Mouse (Mus musculus): ENCODE results near the gene Fau. TPM values are rescaled to one million over a fixed set of nuclear protein-coding genes. Genes with fewer than 3 reads are reported as not detected.

Gene Fau
- total and polyA plus RNA-seq, 2 experiments from 2014 or later = 610 to 1,178 TPM

DNA sequence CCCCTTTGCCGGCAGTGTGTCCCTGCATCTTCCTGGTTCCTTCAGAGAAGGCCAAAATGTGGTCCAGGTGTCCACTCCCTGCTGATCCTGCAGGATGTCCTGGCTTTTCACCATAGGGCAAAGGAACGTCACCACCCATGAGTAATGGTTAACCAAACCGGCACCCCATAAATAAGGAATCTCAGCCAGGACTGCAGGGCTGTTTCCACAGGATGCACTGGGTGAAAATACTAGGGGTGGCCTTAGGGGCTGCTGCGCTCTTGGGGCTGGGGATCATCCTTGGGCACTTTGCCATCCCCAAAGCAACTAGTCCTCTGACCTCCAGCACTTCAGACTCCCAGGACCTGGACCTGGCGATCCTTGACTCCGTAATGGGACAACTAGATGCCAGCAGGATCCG, 47.9 kb downstream of the Fau start, which contains the start of gene Naaladl1:
Gene Naaladl1 (plus strand): TSS at position 197 of the 400 bp plus-strand sequence.
- Histone ChIP-seq H3K9me3 (ENCODE audit: low read length) (no peaks in the 10 kb centered on the region), H3K27me3 (ENCODE audit: insufficient read depth, low read length) (no peaks in the 10 kb centered on the region), H3K4me2 (ENCODE audit: low read depth) (no peak within 1 kb of the TSS), H3K36me3 (ENCODE audit: insufficient read depth) (no peaks in the 10 kb centered on the region), H3K27ac (ENCODE audit: low read depth, low read length) (no peak within 1 kb of the TSS), H3K4me1 (ENCODE audit: insufficient read depth) (no peaks in the 10 kb centered on the region), H3K4me3 (ENCODE audit: low read depth, low read length) (no peak within 1 kb of the TSS), H3K9ac (no peak within 1 kb of the TSS)
- DNase-seq = no peak
- no peak for ATAC-seq
- 89% methylated on average over 7 of the region's 7 CpGs for WGBS
- TF ChIP-seq CTCF (IDR thresholded peaks at IDR 0.05; ENCODE audit: low read depth) = no peak

Small RNA genes within 50 kb of the gene (microRNA-seq; reads per million reads assigned to microRNA genes)
- gene Mir6988 = 1.1 to 1.9 reads per million in 2 experiments

Other genes with a start within 250 kb of the Fau start
- 8.5 and 13.3 TPM in 2 replicates for gene Frmd8, start 182.6 kb upstream of the Fau start, total RNA-seq (2014; rRNA removed)
- gene Frmd8, start 182.6 kb upstream of the Fau start, polyA plus RNA-seq (2015; fragmentation: Nextera tagmentation; extraction: Ambion mirVana) = 9.0 and 10.3 TPM in 2 replicates
- 2.2 and 2.6 TPM in 2 replicates for gene Slc25a45, start 180.0 kb upstream of the Fau start, total RNA-seq (2014; rRNA removed)
- 2.0 and 2.9 TPM in 2 replicates for gene Slc25a45, start 180.0 kb upstream of the Fau start, polyA plus RNA-seq (2015; fragmentation: Nextera tagmentation; extraction: Ambion mirVana)
- gene Tigd3, start 163.7 kb upstream of the Fau start, total RNA-seq (2014; rRNA removed) = 9.9 and 14.2 TPM in 2 replicates
- 8.6 and 10.2 TPM in 2 replicates for gene Tigd3, start 163.7 kb upstream of the Fau start, polyA plus RNA-seq (2015; fragmentation: Nextera tagmentation; extraction: Ambion mirVana)
- gene Dpf2, start 144.8 kb upstream of the Fau start, total RNA-seq (2014; rRNA removed) = 52.8 and 64.5 TPM in 2 replicates
- 56.8 and 60.1 TPM in 2 replicates for gene Dpf2, start 144.8 kb upstream of the Fau start, polyA plus RNA-seq (2015; fragmentation: Nextera tagmentation; extraction: Ambion mirVana)
- 13.3 and 18.4 TPM in 2 replicates for gene Cdc42ep2, start 133.0 kb upstream of the Fau start, total RNA-seq (2014; rRNA removed)
- gene Cdc42ep2, start 133.0 kb upstream of the Fau start, polyA plus RNA-seq (2015; fragmentation: Nextera tagmentation; extraction: Ambion mirVana) = 13.5 and 15.6 TPM in 2 replicates
- 12.4 and 18.1 TPM in 2 replicates for gene Pola2, start 93.6 kb upstream of the Fau start, total RNA-seq (2014; rRNA removed)
- gene Pola2, start 93.6 kb upstream of the Fau start, polyA plus RNA-seq (2015; fragmentation: Nextera tagmentation; extraction: Ambion mirVana) = 13.7 and 15.3 TPM in 2 replicates
- gene Slc22a20, start 71.7 kb upstream of the Fau start, total RNA-seq (2014; rRNA removed) = not detected in 2 replicates
- gene Slc22a20, start 71.7 kb upstream of the Fau start, polyA plus RNA-seq (2015; fragmentation: Nextera tagmentation; extraction: Ambion mirVana) = not detected in 2 replicates
- gene Capn1, start 41.9 kb upstream of the Fau start, total RNA-seq (2014; rRNA removed) = 5.5 and 7.7 TPM in 2 replicates
- 3.0 and 3.3 TPM in 2 replicates for gene Capn1, start 41.9 kb upstream of the Fau start, polyA plus RNA-seq (2015; fragmentation: Nextera tagmentation; extraction: Ambion mirVana)
- 15.8 and 23.7 TPM in 2 replicates for gene Syvn1, start 11.3 kb upstream of the Fau start, total RNA-seq (2014; rRNA removed)
- gene Syvn1, start 11.3 kb upstream of the Fau start, polyA plus RNA-seq (2015; fragmentation: Nextera tagmentation; extraction: Ambion mirVana) = 24.7 and 27.7 TPM in 2 replicates
- 47.1 and 50.8 TPM in 2 replicates for gene Mrpl49, start 59 bp upstream of the Fau start, total RNA-seq (2014; rRNA removed)
- 54.4 and 55.7 TPM in 2 replicates for gene Mrpl49, start 59 bp upstream of the Fau start, polyA plus RNA-seq (2015; fragmentation: Nextera tagmentation; extraction: Ambion mirVana)
- 42.5 and 50.8 TPM in 2 replicates for gene Znhit2, start 3.3 kb downstream of the Fau start, total RNA-seq (2014; rRNA removed)
- 46.1 and 47.1 TPM in 2 replicates for gene Znhit2, start 3.3 kb downstream of the Fau start, polyA plus RNA-seq (2015; fragmentation: Nextera tagmentation; extraction: Ambion mirVana)
- 70.6 and 79.6 TPM in 2 replicates for gene Tm7sf2, start 10.5 kb downstream of the Fau start, total RNA-seq (2014; rRNA removed)
- gene Tm7sf2, start 10.5 kb downstream of the Fau start, polyA plus RNA-seq (2015; fragmentation: Nextera tagmentation; extraction: Ambion mirVana) = 37.1 and 43.3 TPM in 2 replicates
- 93.0 and 96.8 TPM in 2 replicates for gene Vps51, start 19.4 kb downstream of the Fau start, total RNA-seq (2014; rRNA removed)
- gene Vps51, start 19.4 kb downstream of the Fau start, polyA plus RNA-seq (2015; fragmentation: Nextera tagmentation; extraction: Ambion mirVana) = 78.6 and 93.7 TPM in 2 replicates
- gene Tmem262, start 22.2 kb downstream of the Fau start, total RNA-seq (2014; rRNA removed) = not detected in 2 replicates
- gene Tmem262, start 22.2 kb downstream of the Fau start, polyA plus RNA-seq (2015; fragmentation: Nextera tagmentation; extraction: Ambion mirVana) = not detected in 2 replicates
- gene Gm28374, start 24.4 kb downstream of the Fau start, total RNA-seq (2014; rRNA removed) = 0.69 TPM in 1 of 2 replicates, not detected in the other
- 0.57 and 0.68 TPM in 2 replicates for gene Gm28374, start 24.4 kb downstream of the Fau start, polyA plus RNA-seq (2015; fragmentation: Nextera tagmentation; extraction: Ambion mirVana)
- gene Zfpl1, start 27.1 kb downstream of the Fau start, total RNA-seq (2014; rRNA removed) = 63.4 and 63.9 TPM in 2 replicates
- 100 and 114 TPM in 2 replicates for gene Zfpl1, start 27.1 kb downstream of the Fau start, polyA plus RNA-seq (2015; fragmentation: Nextera tagmentation; extraction: Ambion mirVana)
- 2.2 and 3.0 TPM in 2 replicates for gene Cdca5, start 27.1 kb downstream of the Fau start, total RNA-seq (2014; rRNA removed)
- gene Cdca5, start 27.1 kb downstream of the Fau start, polyA plus RNA-seq (2015; fragmentation: Nextera tagmentation; extraction: Ambion mirVana) = 4.7 TPM in 2 replicates
- not detected in 2 replicates for gene AC131692.1, start 36.6 kb downstream of the Fau start, total RNA-seq (2014; rRNA removed)
- not detected in 2 replicates for gene AC131692.1, start 36.6 kb downstream of the Fau start, polyA plus RNA-seq (2015; fragmentation: Nextera tagmentation; extraction: Ambion mirVana)
- 0.14 and 0.15 TPM in 2 replicates for gene Naaladl1, start 47.9 kb downstream of the Fau start, total RNA-seq (2014; rRNA removed)
- gene Naaladl1, start 47.9 kb downstream of the Fau start, polyA plus RNA-seq (2015; fragmentation: Nextera tagmentation; extraction: Ambion mirVana) = 0.39 and 0.51 TPM in 2 replicates
- 44.8 and 67.7 TPM in 2 replicates for gene Sac3d1, start 60.8 kb downstream of the Fau start, total RNA-seq (2014; rRNA removed)
- gene Sac3d1, start 60.8 kb downstream of the Fau start, polyA plus RNA-seq (2015; fragmentation: Nextera tagmentation; extraction: Ambion mirVana) = 60.8 and 61.5 TPM in 2 replicates
- gene Snx15, start 70.5 kb downstream of the Fau start, total RNA-seq (2014; rRNA removed) = 46.1 and 57.0 TPM in 2 replicates
- 58.0 and 60.5 TPM in 2 replicates for gene Snx15, start 70.5 kb downstream of the Fau start, polyA plus RNA-seq (2015; fragmentation: Nextera tagmentation; extraction: Ambion mirVana)
- not detected in 2 replicates for gene Batf2, start 83.1 kb downstream of the Fau start, total RNA-seq (2014; rRNA removed)
- not detected in 2 replicates for gene Batf2, start 83.1 kb downstream of the Fau start, polyA plus RNA-seq (2015; fragmentation: Nextera tagmentation; extraction: Ambion mirVana)
- 60.6 and 63.8 TPM in 2 replicates for gene Arl2, start 83.7 kb downstream of the Fau start, total RNA-seq (2014; rRNA removed)
- gene Arl2, start 83.7 kb downstream of the Fau start, polyA plus RNA-seq (2015; fragmentation: Nextera tagmentation; extraction: Ambion mirVana) = 111 and 118 TPM in 2 replicates
- gene Majin, start 126.5 kb downstream of the Fau start, total RNA-seq (2014; rRNA removed) = not detected in 2 replicates
- gene Majin, start 126.5 kb downstream of the Fau start, polyA plus RNA-seq (2015; fragmentation: Nextera tagmentation; extraction: Ambion mirVana) = not detected in 2 replicates
- gene Gpha2, start 168.5 kb downstream of the Fau start, total RNA-seq (2014; rRNA removed) = not detected in 2 replicates
- 0.50 TPM in 1 of 2 replicates, not detected in the other for gene Gpha2, start 168.5 kb downstream of the Fau start, polyA plus RNA-seq (2015; fragmentation: Nextera tagmentation; extraction: Ambion mirVana)
- gene Ppp2r5b, start 178.0 kb downstream of the Fau start, total RNA-seq (2014; rRNA removed) = 196 and 203 TPM in 2 replicates
- 144 and 159 TPM in 2 replicates for gene Ppp2r5b, start 178.0 kb downstream of the Fau start, polyA plus RNA-seq (2015; fragmentation: Nextera tagmentation; extraction: Ambion mirVana)
- gene Atg2a, start 183.8 kb downstream of the Fau start, total RNA-seq (2014; rRNA removed) = 21.0 and 26.7 TPM in 2 replicates
- gene Atg2a, start 183.8 kb downstream of the Fau start, polyA plus RNA-seq (2015; fragmentation: Nextera tagmentation; extraction: Ambion mirVana) = 5.9 and 7.6 TPM in 2 replicates
- gene Ehd1, start 218.9 kb downstream of the Fau start, total RNA-seq (2014; rRNA removed) = 91.9 and 120 TPM in 2 replicates
- 69.9 and 75.4 TPM in 2 replicates for gene Ehd1, start 218.9 kb downstream of the Fau start, polyA plus RNA-seq (2015; fragmentation: Nextera tagmentation; extraction: Ambion mirVana)
- 3.1 and 4.7 TPM in 2 replicates for gene Cdc42bpg, start 248.6 kb downstream of the Fau start, total RNA-seq (2014; rRNA removed)
- 0.11 and 0.23 TPM in 2 replicates for gene Cdc42bpg, start 248.6 kb downstream of the Fau start, polyA plus RNA-seq (2015; fragmentation: Nextera tagmentation; extraction: Ambion mirVana)